Mouse (Mus musculus) neural tube, embryonic 15.5 days (tissue): ENCODE data around the gene Rhoq. TPM values are rescaled to one million over a fixed set of nuclear protein-coding genes. Genes with fewer than 3 reads are reported as not detected.

Experiments used
- ATAC-seq: fragments of 200-750 bp; cut with Nextera tagmentation; 2 replicates; pipeline ENCODE4 v1.8.0; 2017; ENCODE audit warnings: mild to moderate bottlenecking, moderate TSS enrichment, moderate library complexity; ENCODE audit not compliant: low FRiP score
- H3K27ac ChIP-seq: fragments of 300-500 bp; sonication (generic); replicated peaks from 2 replicates; pipeline ENCODE4 v1.5.1; 2015; ENCODE audit warnings: mild to moderate bottlenecking, inconsistent platforms
- H3K27me3 ChIP-seq: fragments of 300-500 bp; sonication (generic); replicated peaks from 2 replicates; pipeline ENCODE4 v1.6.1; 2015; ENCODE audit warnings: inconsistent platforms
- H3K36me3 ChIP-seq: fragments of 300-500 bp; sonication (generic); 2 replicates; pipeline ENCODE4 v1.6.1; 2015; ENCODE audit warnings: inconsistent platforms
- H3K4me1 ChIP-seq: fragments of 300-500 bp; sonication (generic); 2 replicates; pipeline ENCODE4 v1.6.1; 2015; ENCODE audit warnings: inconsistent platforms
- H3K4me2 ChIP-seq: fragments of 300-500 bp; sonication (generic); 2 replicates; pipeline ENCODE4 v1.6.1; 2015; ENCODE audit warnings: inconsistent platforms, mild to moderate bottlenecking, moderate library complexity
- H3K4me3 ChIP-seq: fragments of 300-500 bp; sonication (generic); replicated peaks from 2 replicates; pipeline ENCODE4 v1.5.1; 2015; ENCODE audit warnings: mild to moderate bottlenecking, inconsistent platforms
- H3K9ac ChIP-seq: fragments of 300-500 bp; sonication (generic); replicated peaks from 2 replicates; pipeline ENCODE4 v1.6.1; 2015; ENCODE audit warnings: mild to moderate bottlenecking, inconsistent platforms
- H3K9me3 ChIP-seq: fragments of 300-500 bp; sonication (generic); replicated peaks from 2 replicates; pipeline ENCODE4 v1.6.1; 2016; ENCODE audit warnings: inconsistent platforms
- WGBS: fragments of 180-500 bp; shearing (Covaris S2); methylation state at CpG from one replicate; pipeline ENCODE4 v1.1.7; 2015; ENCODE audit warnings: mixed read lengths; 5-methylcytosine and 5-hydroxymethylcytosine counted together
- polyA plus RNA-seq: library from polyadenylated mRNA; unstranded; fragments of >200 nt; fragmentation: Nextera tagmentation; extraction: Ambion mirVana; gene quantifications from 2 replicates; pipeline ENCODE4 v1.2.1, GENCODE M21; 2015

Rhoq gene
- polyA plus RNA-seq, 1 experiment from 2014 or later: 7.8 TPM

- no peak overlapping the region for H3K9ac ChIP-seq
- no peak overlapping the region for H3K4me3 ChIP-seq
- H3K27me3 ChIP-seq: no peaks in the 10 kb centered on the region
- no peaks in the 10 kb centered on the region for H3K36me3 ChIP-seq
- H3K4me1 ChIP-seq: peaks cover 16% of the 10 kb centered on the region
- no peak overlapping the region for H3K27ac ChIP-seq
- ATAC-seq: no peak
- no peaks in the 10 kb centered on the region for H3K9me3 ChIP-seq
- H3K4me2 ChIP-seq: no peak overlapping the region
- 61% methylated on average over 7 of the region's 7 CpGs for WGBS
These were observed 24.2 kb upstream of the Rhoq start for GRCm38 (mm10) chr17:86938683-86939082.

- no peak for ATAC-seq
These were observed 20.8 kb upstream of the Rhoq start for GRCm38 (mm10) chr17:86942112-86942511.

GRCm38 (mm10) chr17:86943158-86943557 lies 19.7 kb upstream of the Rhoq start:
- H3K27me3 ChIP-seq: no peaks in the 10 kb centered on the region
- H3K4me3 ChIP-seq: no peak overlapping the region
- WGBS: 92% methylated on average over 6 of the region's 6 CpGs

More at GRCm38 (mm10) chr17:86942112-86942511, 20.8 kb upstream of the Rhoq start:
- Histone ChIP-seq H3K36me3 (no peaks in the 10 kb centered on the region), H3K27me3 (no peaks in the 10 kb centered on the region), H3K4me3 (no peak overlapping the region), H3K4me1 (peaks cover 13% of the 10 kb centered on the region), H3K27ac (no peak overlapping the region), H3K9me3 (no peaks in the 10 kb centered on the region), H3K4me2 (no peak overlapping the region), H3K9ac (no peak overlapping the region)
- WGBS: 72% methylated on average over 6 of the region's 6 CpGs

GRCm38 (mm10) chr17:86946078-86946477 lies 16.8 kb upstream of the Rhoq start:
- no peak for ATAC-seq
- H3K36me3 ChIP-seq: no peaks in the 10 kb centered on the region
- H3K4me3 ChIP-seq: no peak overlapping the region
- no peak overlapping the region for H3K4me2 ChIP-seq
- no peaks in the 10 kb centered on the region for H3K27me3 ChIP-seq
- no peaks in the 10 kb centered on the region for H3K9me3 ChIP-seq
- H3K9ac ChIP-seq: no peak overlapping the region
- no peaks in the 10 kb centered on the region for H3K4me1 ChIP-seq
- WGBS: 49% methylated on average over 4 of the region's 4 CpGs
- H3K27ac ChIP-seq: no peak overlapping the region

More at GRCm38 (mm10) chr17:86943158-86943557, 19.7 kb upstream of the Rhoq start:
- Histone ChIP-seq H3K4me1 (peaks cover 2% of the 10 kb centered on the region; the same call in 1 of the 2 replicates), H3K9ac (no peak overlapping the region), H3K36me3 (no peaks in the 10 kb centered on the region), H3K27ac (no peak overlapping the region), H3K9me3 (no peaks in the 10 kb centered on the region), H3K4me2 (no peak overlapping the region)
- ATAC-seq: no peak

GRCm38 (mm10) chr17:86947840-86948796 lies 14.8 kb upstream of the Rhoq start, which contains the start of gene Atp6v1e2:
Gene Atp6v1e2 (minus strand): TSS chr17:86947897.
- Histone ChIP-seq H3K4me2 (no peak within 1 kb of the TSS), H3K27ac (peak within 1 kb of the TSS; percentile 45), H3K9ac (no peak within 1 kb of the TSS), H3K27me3 (no peaks in the 10 kb centered on the region), H3K36me3 (no peaks in the 10 kb centered on the region), H3K4me1 (no peaks in the 10 kb centered on the region), H3K4me3 (no peak within 1 kb of the TSS), H3K9me3 (no peaks in the 10 kb centered on the region)
- peak; percentile 75 for ATAC-seq
- WGBS: 67% methylated on average over 28 of the region's 28 CpGs

- Histone ChIP-seq H3K9me3 (no peaks in the 10 kb centered on the region), H3K4me2 (no peak overlapping the region), H3K27me3 (no peaks in the 10 kb centered on the region), H3K4me3 (no peak overlapping the region), H3K9ac (no peak overlapping the region), H3K27ac (no peak overlapping the region), H3K36me3 (no peaks in the 10 kb centered on the region), H3K4me1 (no peaks in the 10 kb centered on the region)
- ATAC-seq: no peak
- WGBS: 85% methylated on average over 6 of the region's 6 CpGs
These were observed 14.1 kb upstream of the Rhoq start for GRCm38 (mm10) chr17:86948801-86949200.

GRCm38 (mm10) chr17:86957239-86957638 lies 5.6 kb upstream of the Rhoq start:
- 95% methylated on average over 5 of the region's 5 CpGs for WGBS
- H3K4me3 ChIP-seq: no peak overlapping the region

GRCm38 (mm10) chr17:86957968-86958367 lies 4.9 kb upstream of the Rhoq start:
- Histone ChIP-seq H3K36me3 (no peaks in the 10 kb centered on the region), H3K27me3 (no peaks in the 10 kb centered on the region), H3K27ac (no peak overlapping the region), H3K9ac (no peak overlapping the region), H3K4me3 (no peak overlapping the region), H3K4me1 (peaks cover 20% of the 10 kb centered on the region), H3K4me2 (no peak overlapping the region), H3K9me3 (no peaks in the 10 kb centered on the region)
- no peak for ATAC-seq
- 89% methylated on average over 14 of the region's 14 CpGs for WGBS

More at GRCm38 (mm10) chr17:86957239-86957638, 5.6 kb upstream of the Rhoq start:
- Histone ChIP-seq H3K4me2 (no peak overlapping the region), H3K27ac (no peak overlapping the region), H3K36me3 (no peaks in the 10 kb centered on the region), H3K9me3 (no peaks in the 10 kb centered on the region), H3K27me3 (no peaks in the 10 kb centered on the region), H3K9ac (no peak overlapping the region), H3K4me1 (peaks cover 16% of the 10 kb centered on the region)
- ATAC-seq: no peak

- Histone ChIP-seq H3K27me3 (no peaks in the 10 kb centered on the region), H3K4me1 (peaks cover 48% of the 10 kb centered on the region), H3K9me3 (no peaks in the 10 kb centered on the region), H3K36me3 (no peaks in the 10 kb centered on the region), H3K4me3 (no peak overlapping the region), H3K4me2 (peak overlapping the region; percentile 79; the same call in 1 of the 2 replicates), H3K9ac (no peak overlapping the region; the same call in 1 of the 2 replicates), H3K27ac (peak overlapping the region; percentile 85; the same call in 1 of the 2 replicates)
- 65% methylated on average over 8 of the region's 8 CpGs for WGBS
- ATAC-seq: no peak
These were observed 1.5 kb upstream of the Rhoq start for GRCm38 (mm10) chr17:86961301-86961841.

- ATAC-seq: peak; percentile 60
- Histone ChIP-seq H3K9ac (peak overlapping the region; percentile 79), H3K4me2 (peak overlapping the region; percentile 79), H3K36me3 (no peaks in the 10 kb centered on the region), H3K27ac (peak overlapping the region; percentile 85), H3K4me1 (peaks cover 50% of the 10 kb centered on the region), H3K27me3 (no peaks in the 10 kb centered on the region), H3K9me3 (no peaks in the 10 kb centered on the region), H3K4me3 (peak overlapping the region; percentile 77)
- WGBS: under 1% methylated on average over 24 of the region's 24 CpGs
These were observed 487 bp upstream of the Rhoq start for GRCm38 (mm10) chr17:86962297-86962893.

GRCm38 (mm10) chr17:86963586-86963902 lies 662 bp downstream of the Rhoq start:
- no peaks in the 10 kb centered on the region for H3K9me3 ChIP-seq
- no peaks in the 10 kb centered on the region for H3K27me3 ChIP-seq
- H3K4me1 ChIP-seq: peaks cover 61% of the 10 kb centered on the region
- WGBS: 0% methylated on average over 18 of the region's 26 CpGs
- H3K9ac ChIP-seq: peak overlapping the region; percentile 79
- peak overlapping the region; percentile 77 for H3K4me3 ChIP-seq
- ATAC-seq: peak; percentile 48
- peak overlapping the region; percentile 85 for H3K27ac ChIP-seq
- peak overlapping the region; percentile 79 for H3K4me2 ChIP-seq
- no peaks in the 10 kb centered on the region for H3K36me3 ChIP-seq
